Mouse (Mus musculus): Measurements from ENCODE around the gene Commd6.
"Not testable (repeated sequence)": the region's sequence is repeated elsewhere in the genome, so short reads cannot be mapped to it uniquely, and the experiment has no call there.

The Commd6 gene

GRCm38 (mm10) chr14:101607631-101608518 is 32.6 kb downstream of the Commd6 start:
- peak; percentile 23 for DNase-seq

- DNase-seq, result no peak
Observed at GRCm38 (mm10) chr14:101605843-101606242, 34.6 kb downstream of the Commd6 start.

- DNase-seq, result no peak
Observed at GRCm38 (mm10) chr14:101602851-101603250, 37.6 kb downstream of the Commd6 start.

- no peak for DNase-seq
Observed at GRCm38 (mm10) chr14:101597096-101597715, 43.3 kb downstream of the Commd6 start.

- DNase-seq, result no peak
Observed at GRCm38 (mm10) chr14:101596691-101597090, 43.8 kb downstream of the Commd6 start.

GRCm38 (mm10) chr14:101595301-101596080 is 45.0 kb downstream of the Commd6 start:
- no peak for DNase-seq

GRCm38 (mm10) chr14:101594001-101594400 is 46.5 kb downstream of the Commd6 start:
- no peak for DNase-seq

- no peak for DNase-seq
Observed at GRCm38 (mm10) chr14:101593340-101593739, 47.1 kb downstream of the Commd6 start.

- no peak for DNase-seq
Observed at GRCm38 (mm10) chr14:101591101-101591500, 49.4 kb downstream of the Commd6 start.

GRCm38 (mm10) chr14:101588209-101588991 is 52.1 kb downstream of the Commd6 start:
- DNase-seq, result not testable (repeated sequence)

GRCm38 (mm10) chr14:101587366-101588040 is 53.0 kb downstream of the Commd6 start:
- DNase-seq, result not testable (repeated sequence)

GRCm38 (mm10) chr14:101586096-101586495 is 54.4 kb downstream of the Commd6 start:
- DNase-seq, result no peak
